Mouse (Mus musculus) lung, adult 2 months (tissue): ENCODE measurements at regions not wholly inside any gene's neighbourhood (a gene's known extent, or its start where the extent isn't known, plus 50 kb on each side); places are given as distances from the start of the nearest gene placed in this dataset.

ENCODE experiments used
- CTCF ChIP-seq: fragments of 200-500 bp; IDR thresholded peaks from 2 replicates; pipeline ENCODE4 v1.5.1; 2011; ENCODE audit warnings: mild to moderate bottlenecking, low read length, control low read depth; ENCODE audit not compliant: insufficient read depth
- POLR2A ChIP-seq: fragments of 200-500 bp; IDR thresholded peaks from 2 replicates; pipeline ENCODE4 v1.6.1; 2011; ENCODE audit warnings: low read depth, mild to moderate bottlenecking, control low read depth, low read length, borderline replicate concordance; ENCODE audit errors: extremely low read depth

GRCm38 (mm10) chr5:39336484-39336985 lies 418.7 kb downstream of the Hs3st1 start:
- no peak for TF ChIP-seq CTCF
- no peak for TF ChIP-seq POLR2A
